Mouse (Mus musculus) layer of hippocampus, postnatal 36 days (tissue): ENCODE measurements around the gene Mmaa. TPM values are rescaled to one million over a fixed set of nuclear protein-coding genes. Genes with fewer than 3 reads are reported as not detected.

Experiments used
- DNase-seq, 2 experiments: peaks; one replicate each; pipeline ENCODE4 v3.0.0; 2022
- total RNA-seq, 2 experiments: library from RNA; stranded (reverse); gene quantifications; 2 replicates each; pipeline ENCODE4 v1.2.3; 2021

Gene Mmaa
- total RNA-seq, 2 experiments from 2014 or later = 29.2 to 32.2 TPM

- DNase-seq = no peak
Observed at GRCm38 (mm10) chr8:79222106-79222751, 72.5 kb downstream of the Mmaa start.

Other genes starting within 250 kb of the Mmaa start
- not detected for gene 1700011L22Rik, start 46.4 kb downstream of the Mmaa start, total RNA-seq
- 10 to 100 TPM; 24.4 to 31.7 TPM for gene Smad1, start 104.6 kb upstream of the Mmaa start, total RNA-seq